Mouse (Mus musculus) mammary gland, adult 2 months (tissue): ENCODE data around the gene Rev3l. TPM values are rescaled to one million over a fixed set of nuclear protein-coding genes. Genes with fewer than 3 reads are reported as not detected.

Experiments used
- polyA plus RNA-seq: library from polyadenylated mRNA; depleted of rRNA; stranded (reverse); fragments of >200 nt; gene quantifications from 2 replicates; pipeline ENCODE4 v1.2.3, GENCODE M21; 2012; ENCODE audit warnings: low replicate concordance; rRNA removed

The Rev3l gene
- 9.5 and 29.3 TPM in 2 replicates for polyA plus RNA-seq

GRCm38 (mm10) chr10:39731736-39732265 lies at the start of gene Rev3l:
Gene Rev3l (plus strand): TSS chr10:39732118.

DNA sequence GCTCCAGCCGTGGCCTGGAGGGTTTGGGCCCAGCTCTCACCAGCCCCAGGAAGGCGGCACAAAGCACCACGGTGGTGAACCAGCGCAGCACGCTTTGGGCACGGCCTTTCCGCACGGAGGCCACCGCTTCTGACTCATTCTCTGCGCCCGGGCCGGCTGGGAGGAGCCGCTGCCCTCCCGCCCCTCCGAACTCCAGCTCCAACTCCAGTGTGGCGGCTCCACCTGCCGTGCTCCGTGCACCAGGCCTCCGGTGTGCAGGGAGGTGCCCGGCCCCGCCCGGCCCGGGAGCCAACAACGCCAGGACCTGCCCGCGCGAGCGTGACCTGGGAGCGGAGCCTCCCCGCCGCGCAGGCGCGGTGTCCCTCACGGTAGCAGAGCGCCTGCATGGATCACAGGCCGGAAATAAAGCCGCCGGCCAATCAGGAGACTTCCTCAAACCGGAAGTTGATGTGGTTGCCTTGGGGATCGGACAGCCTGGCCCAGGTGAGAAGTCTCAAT lies 167.0 kb downstream of the Rev3l start, which contains the start of gene Mfsd4b4:
Mfsd4b4 (minus strand) TSS at position 365 of the 498 bp plus-strand sequence.

Other genes starting within 250 kb of the Rev3l start
- 36.4 and 40.2 TPM in 2 replicates for gene Traf3ip2, start 119.2 kb upstream of the Rev3l start, polyA plus RNA-seq
- gene Mfsd4b4, start 167.1 kb downstream of the Rev3l start, polyA plus RNA-seq: 2.7 and 4.8 TPM in 2 replicates
- 0.20 and 0.27 TPM in 2 replicates for gene Mfsd4b2, start 194.8 kb downstream of the Rev3l start, polyA plus RNA-seq
- 1.1 and 2.9 TPM in 2 replicates for gene Mfsd4b3, start 228.0 kb downstream of the Rev3l start, polyA plus RNA-seq